Mouse (Mus musculus): ENCODE results near the gene Tifab. TPM values are rescaled to one million over a fixed set of nuclear protein-coding genes. Genes with fewer than 3 reads are reported as not detected.

The Tifab gene
- polyA plus RNA-seq (2012; ENCODE audit: insufficient read depth, insufficient read length, low replicate concordance, missing spikeins) = not detected in 2 replicates

GRCm38 (mm10) chr13:56178416-56179035, at the start of gene Tifab:
TSS of gene Tifab (minus strand) at chr13:56178885.
- TF ChIP-seq POLR2A (IDR thresholded peaks at IDR 0.05; ENCODE audit: insufficient read depth, low read depth, low read length) (no peak), CTCF (IDR thresholded peaks at IDR 0.05; ENCODE audit: insufficient read depth, low read depth, low read length) (no peak)
- Histone ChIP-seq H3K4me1 (ENCODE audit: control insufficient read depth, insufficient read depth, low read length) (0 out of 2 replicates have a peak, but pooled peaks cover 2% of the 10 kb centered on the region), H3K4me3 (ENCODE audit: insufficient read depth, low read depth, low read length) (no peak within 1 kb of the TSS), H3K27ac (ENCODE audit: insufficient read depth, low read depth, low read length) (no peak within 1 kb of the TSS)
- WGBS = 89% methylated on average over 16 of the region's 16 CpGs

DNA sequence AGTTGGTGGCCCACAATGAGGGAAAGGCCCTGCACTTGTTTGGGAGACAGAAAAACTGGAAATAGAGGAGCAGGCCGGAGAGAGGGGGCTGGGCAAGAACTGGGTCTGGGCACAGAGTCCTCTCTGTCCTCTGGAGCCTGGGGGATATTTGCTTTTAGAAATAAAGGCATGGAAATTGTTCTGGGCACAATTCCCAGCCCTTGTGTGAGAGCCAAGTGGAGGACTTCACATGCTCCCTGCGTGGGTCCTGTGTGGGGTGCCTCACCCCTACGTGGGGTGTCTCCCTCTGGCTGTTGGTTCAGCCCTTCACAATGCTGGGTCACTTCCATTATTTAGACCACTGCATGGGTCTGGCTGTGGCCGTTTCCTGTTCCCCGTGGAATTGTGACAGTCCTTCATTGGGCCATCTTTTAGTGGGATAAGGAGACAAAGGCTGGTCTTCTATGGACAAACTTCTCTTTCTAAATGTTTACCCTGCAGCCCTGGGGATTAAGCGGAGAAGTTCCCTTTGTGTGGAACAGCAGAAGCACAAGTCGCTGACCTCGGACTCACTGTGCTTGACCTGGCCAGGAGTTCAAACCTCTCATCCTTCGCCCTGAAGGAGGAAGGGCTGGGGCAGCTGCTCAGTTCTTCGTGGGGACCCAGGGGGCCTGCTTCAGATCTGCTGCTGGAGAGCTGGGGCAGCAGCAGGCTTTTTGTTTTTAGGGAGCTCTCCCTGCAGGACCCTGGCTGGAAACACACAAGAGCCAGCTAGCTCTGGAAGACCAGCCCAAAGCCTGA, 47.7 kb upstream of the Tifab start:
- Histone ChIP-seq H3K27ac (ENCODE audit: insufficient read depth, low read depth, low read length) (no peak overlapping the region), H3K4me3 (ENCODE audit: insufficient read depth, low read depth, low read length) (no peak overlapping the region), H3K4me1 (ENCODE audit: control insufficient read depth, insufficient read depth, low read length) (peaks cover 20% of the 10 kb centered on the region)
- 46% methylated on average over 10 of the region's 10 CpGs for WGBS
- TF ChIP-seq CTCF (IDR thresholded peaks at IDR 0.05; ENCODE audit: insufficient read depth, low read depth, low read length) = no peak
- TF ChIP-seq POLR2A (IDR thresholded peaks at IDR 0.05; ENCODE audit: insufficient read depth, low read depth, low read length) = no peak

DNA sequence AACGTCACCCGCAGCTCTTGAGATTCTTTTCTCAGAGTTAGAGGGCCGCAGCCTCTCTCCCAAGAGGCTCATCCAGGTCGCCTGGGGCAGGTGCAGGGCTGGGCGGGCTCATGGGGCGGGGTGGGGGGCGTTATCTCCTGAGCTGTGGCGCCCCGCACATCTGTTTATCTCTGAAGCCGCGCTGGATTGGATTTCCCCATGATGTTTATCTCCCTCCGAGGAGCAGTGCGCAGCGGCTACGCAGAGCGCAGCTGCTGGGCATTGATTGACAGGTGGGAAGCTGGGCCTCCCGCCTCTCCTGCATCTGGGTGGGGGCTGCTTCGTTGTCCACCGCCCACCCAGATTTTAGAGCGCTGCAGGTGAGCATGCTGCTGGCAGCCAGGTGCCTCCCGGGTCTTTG, 44.9 kb upstream of the Tifab start:
- no peak for TF ChIP-seq CTCF (IDR thresholded peaks at IDR 0.05; ENCODE audit: insufficient read depth, low read depth, low read length)
- TF ChIP-seq POLR2A (IDR thresholded peaks at IDR 0.05; ENCODE audit: insufficient read depth, low read depth, low read length) = no peak
- Histone ChIP-seq H3K4me1 (ENCODE audit: control insufficient read depth, insufficient read depth, low read length) (peaks cover 25% of the 10 kb centered on the region), H3K4me3 (ENCODE audit: insufficient read depth, low read depth, low read length) (no peak overlapping the region), H3K27ac (ENCODE audit: insufficient read depth, low read depth, low read length) (no peak overlapping the region)
- WGBS = 67% methylated on average over 21 of the region's 21 CpGs

- TF ChIP-seq CTCF (IDR thresholded peaks at IDR 0.05; ENCODE audit: insufficient read depth, low read depth, low read length) (no peak), POLR2A (IDR thresholded peaks at IDR 0.05; ENCODE audit: insufficient read depth, low read depth, low read length) (no peak)
- Histone ChIP-seq H3K4me1 (ENCODE audit: control insufficient read depth, insufficient read depth, low read length) (peaks cover 25% of the 10 kb centered on the region), H3K27ac (ENCODE audit: insufficient read depth, low read depth, low read length) (no peak overlapping the region), H3K4me3 (ENCODE audit: insufficient read depth, low read depth, low read length) (no peak overlapping the region)
- 55% methylated on average over 4 of the region's 4 CpGs for WGBS
These were observed 44.2 kb upstream of the Tifab start for GRCm38 (mm10) chr13:56222849-56223246.

DNA sequence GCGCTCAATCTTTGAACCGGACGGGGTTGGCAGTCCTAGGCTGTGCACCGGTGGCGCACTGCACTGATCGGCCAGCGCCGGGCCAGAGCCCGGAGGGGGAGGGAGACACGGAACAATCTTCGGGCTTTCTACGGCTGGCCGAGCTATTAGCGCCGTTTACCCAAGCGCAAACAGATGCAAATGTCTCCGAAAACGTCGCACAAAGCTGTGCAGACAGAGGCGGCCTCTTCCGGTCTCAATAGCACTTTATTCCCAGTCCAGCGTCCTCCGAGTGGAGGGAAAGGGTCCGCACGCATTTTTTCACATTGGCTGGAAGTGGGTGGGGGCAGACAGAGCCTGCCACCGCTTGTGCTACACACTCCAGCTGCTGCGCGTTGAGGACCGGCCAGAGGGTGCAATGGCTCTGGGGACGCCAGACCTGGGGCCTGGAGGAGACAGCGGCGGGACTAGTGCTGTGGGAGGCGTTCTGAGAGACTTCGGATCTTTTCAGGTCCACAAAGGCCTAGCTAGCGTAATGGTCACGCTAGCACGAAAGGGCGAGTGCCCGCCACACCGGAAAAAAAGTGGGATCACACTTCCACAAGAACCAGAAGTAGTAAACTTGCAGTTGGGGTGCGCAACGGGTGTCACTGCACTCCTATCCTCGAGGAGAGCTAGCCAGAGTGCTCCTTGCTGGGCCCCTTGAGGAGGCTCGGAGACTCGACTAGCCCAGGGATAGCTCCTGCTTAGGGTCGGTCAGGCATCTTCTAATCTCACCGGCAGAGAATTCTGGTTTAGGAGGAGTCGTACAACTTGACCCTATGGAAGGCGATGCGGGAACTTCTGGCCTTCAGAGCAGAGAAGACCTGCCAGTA, 43.5 kb upstream of the Tifab start:
- Histone ChIP-seq H3K4me1 (ENCODE audit: control insufficient read depth, insufficient read depth, low read length) (peaks cover 25% of the 10 kb centered on the region), H3K27ac (ENCODE audit: insufficient read depth, low read depth, low read length) (no peak overlapping the region), H3K4me3 (ENCODE audit: insufficient read depth, low read depth, low read length) (0 out of 2 replicates have a peak overlapping the region, but pooled peaks have one; percentile 8)
- no peak for TF ChIP-seq CTCF (IDR thresholded peaks at IDR 0.05; ENCODE audit: insufficient read depth, low read depth, low read length)
- TF ChIP-seq POLR2A (IDR thresholded peaks at IDR 0.05; ENCODE audit: insufficient read depth, low read depth, low read length) = no peak
- 24% methylated on average over 50 of the region's 50 CpGs for WGBS

- peak overlapping the region; percentile 18 for H3K4me3 ChIP-seq (ENCODE audit: insufficient read depth, low read depth, low read length)
- H3K27ac ChIP-seq (ENCODE audit: insufficient read depth, low read depth, low read length) = no peak overlapping the region
- peaks cover 21% of the 10 kb centered on the region for H3K4me1 ChIP-seq (ENCODE audit: control insufficient read depth, insufficient read depth, low read length)
- TF ChIP-seq CTCF (IDR thresholded peaks at IDR 0.05; ENCODE audit: insufficient read depth, low read depth, low read length) (no peak), POLR2A (IDR thresholded peaks at IDR 0.05; ENCODE audit: insufficient read depth, low read depth, low read length) (no peak)
- WGBS = 3% methylated on average over 46 of the region's 46 CpGs
These were observed 42.6 kb upstream of the Tifab start for GRCm38 (mm10) chr13:56221129-56221910.

GRCm38 (mm10) chr13:56219254-56219653, 40.6 kb upstream of the Tifab start:
- no peak for TF ChIP-seq POLR2A (IDR thresholded peaks at IDR 0.05; ENCODE audit: insufficient read depth, low read depth, low read length)
- TF ChIP-seq CTCF (IDR thresholded peaks at IDR 0.05; ENCODE audit: insufficient read depth, low read depth, low read length) = no peak
- peaks cover 19% of the 10 kb centered on the region for H3K4me1 ChIP-seq (ENCODE audit: control insufficient read depth, insufficient read depth, low read length)
- H3K4me3 ChIP-seq (ENCODE audit: insufficient read depth, low read depth, low read length) = no peak overlapping the region
- H3K27ac ChIP-seq (ENCODE audit: insufficient read depth, low read depth, low read length) = no peak overlapping the region
- WGBS = 82% methylated on average over 9 of the region's 9 CpGs

- peaks cover 5% of the 10 kb centered on the region; the same call in 1 of the 2 replicates for H3K4me1 ChIP-seq (ENCODE audit: control insufficient read depth, insufficient read depth, low read length)
- H3K27ac ChIP-seq (ENCODE audit: insufficient read depth, low read depth, low read length) = no peak overlapping the region
- no peak overlapping the region for H3K4me3 ChIP-seq (ENCODE audit: insufficient read depth, low read depth, low read length)
- WGBS = 69% methylated on average over 4 of the region's 4 CpGs
- TF ChIP-seq CTCF (IDR thresholded peaks at IDR 0.05; ENCODE audit: insufficient read depth, low read depth, low read length) (no peak), POLR2A (IDR thresholded peaks at IDR 0.05; ENCODE audit: insufficient read depth, low read depth, low read length) (no peak)
These were observed 37.4 kb upstream of the Tifab start for GRCm38 (mm10) chr13:56216090-56216489.

Data from olfactory bulb, adult 2 months (tissue).